Mouse (Mus musculus): ENCODE measurements around the gene Acadl. TPM values are rescaled to one million over a fixed set of nuclear protein-coding genes. Genes with fewer than 3 reads are reported as not detected.

Gene Acadl
- total RNA-seq (2021) = 1,000 to 10,000 TPM; 1,175 to 1,217 TPM
- long read RNA-seq, experiment 1, transcript Acadl-201 (11 exons, 1,916 nt) = major isoform, 1,487 of 1,768 reads
- long read RNA-seq, experiment 1, partial matches to known transcripts = 252 of 1,768 reads
- long read RNA-seq, experiment 1, other reads (novel, unspliced or antisense) = 29 of 1,768 reads
- long read RNA-seq, experiment 2, transcript Acadl-201 (11 exons, 1,916 nt) = major isoform, 1,098 of 1,325 reads
- long read RNA-seq, experiment 2, partial matches to known transcripts = 201 of 1,325 reads
- long read RNA-seq, experiment 2, other reads (novel, unspliced or antisense) = 26 of 1,325 reads

DNA sequence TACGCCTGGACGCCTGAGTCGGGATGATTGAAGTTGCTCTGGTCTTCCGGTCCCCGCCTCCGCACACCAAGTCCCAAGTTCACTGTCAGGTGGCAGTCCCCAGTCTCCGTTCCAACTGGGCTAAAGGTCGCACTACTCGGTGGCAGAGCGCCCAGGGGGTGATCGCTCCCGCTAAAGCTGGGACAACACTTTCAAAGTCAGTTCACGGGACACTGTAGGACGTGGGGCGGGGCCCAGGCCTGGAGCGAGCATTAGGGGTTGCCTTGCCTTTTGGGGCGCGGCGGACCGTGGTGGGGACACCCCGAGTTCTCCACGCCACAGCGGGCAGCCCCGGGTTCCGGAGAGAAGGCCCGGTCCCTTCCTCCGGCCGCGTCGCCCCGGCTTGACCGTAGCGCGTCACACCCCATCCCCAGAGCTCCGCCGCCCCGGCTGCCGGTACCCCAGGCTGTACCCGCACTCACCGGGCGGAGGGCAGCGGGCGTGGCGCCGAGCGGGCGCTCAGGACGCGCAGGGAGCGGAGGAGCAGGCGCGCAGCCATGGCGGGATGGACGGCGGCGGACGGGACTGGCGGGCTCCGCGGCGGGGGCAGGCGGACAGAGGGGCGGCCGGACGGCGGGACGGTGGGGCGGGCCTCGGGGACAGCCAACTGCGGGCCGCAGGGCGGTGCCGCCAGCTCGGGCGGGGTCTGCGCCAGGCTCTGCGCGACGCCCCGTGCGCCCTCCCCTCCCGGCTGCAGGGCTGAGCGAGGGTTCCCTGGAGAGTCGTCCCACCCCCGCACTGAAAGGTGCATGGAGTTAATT, at the start of gene Acadl:
Acadl (minus strand) TSS at position 566 of the 800 bp plus-strand sequence.
- intact Hi-C loops (cut with DNase I) = loop anchor here (5.0 kb wide), 1 partner anchor 46 kb away; the partner anchor contains the start of gene Kansl1l
- peak; percentile 93 to 97 for DNase-seq

DNA sequence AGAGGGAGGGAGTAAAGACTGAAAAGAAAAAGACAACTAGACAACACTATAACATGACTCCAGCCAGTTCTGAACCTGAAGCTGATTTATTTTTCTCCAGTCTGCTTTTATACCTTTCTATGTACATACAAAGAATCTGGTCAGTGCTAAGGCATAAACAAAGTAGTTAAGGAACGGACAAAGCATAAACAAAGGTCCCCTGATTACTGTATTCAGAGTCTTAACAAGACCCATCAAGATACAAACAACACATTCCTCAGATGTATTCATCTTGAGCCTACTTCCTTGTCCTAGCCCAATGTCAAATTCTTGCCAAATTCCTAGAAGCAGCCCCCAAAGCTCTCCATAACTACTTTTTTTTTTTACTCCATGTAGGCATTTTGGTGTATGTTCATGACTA, 49.2 kb upstream of the Acadl start:
- intact Hi-C loops (cut with DNase I) = no loop called here
- no peak for DNase-seq

DNA sequence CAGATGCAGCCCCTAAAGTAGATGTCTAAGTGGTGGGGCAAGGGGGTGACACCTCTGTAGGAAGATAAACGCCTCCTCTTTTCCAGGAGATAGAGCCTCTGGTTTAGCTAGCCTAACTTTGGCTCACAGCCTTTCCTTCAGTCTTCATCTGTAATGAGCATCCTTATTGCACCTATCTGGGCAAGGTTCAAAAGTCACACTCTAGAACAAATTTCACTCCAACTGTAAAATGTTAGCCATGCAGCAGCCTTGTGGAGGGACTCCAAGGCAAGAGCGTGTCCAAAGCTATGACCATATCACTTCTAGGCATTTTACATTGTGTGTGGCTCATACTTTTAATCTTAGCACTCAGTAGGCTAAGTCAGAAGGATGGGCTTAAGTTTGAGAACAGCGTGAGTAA, 39.5 kb upstream of the Acadl start:
- intact Hi-C loops (cut with DNase I) = no loop called here

DNA sequence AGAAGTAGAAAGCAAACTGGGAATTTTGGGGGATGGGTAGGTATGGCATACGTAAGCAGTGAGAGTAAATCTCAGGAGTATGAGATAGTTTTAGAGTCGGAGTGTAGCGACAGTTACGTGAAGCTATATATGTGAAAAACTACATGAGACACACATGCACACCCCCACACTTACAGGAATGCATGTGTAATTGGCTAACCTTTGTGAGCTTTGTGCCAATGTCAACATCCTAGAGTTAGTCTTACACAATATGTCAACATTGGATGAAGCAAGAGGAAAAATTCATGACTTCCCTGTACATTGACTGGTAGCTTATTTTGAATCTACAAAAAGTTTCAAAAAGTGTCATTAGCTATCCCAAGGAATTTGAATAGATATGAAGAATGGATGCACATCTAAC, 37.9 kb upstream of the Acadl start:
- intact Hi-C loops (cut with DNase I) = no loop called here
- DNase-seq = no peak

More for the DNA sequence above, 39.5 kb upstream of the Acadl start:
- DNase-seq = no peak

DNA sequence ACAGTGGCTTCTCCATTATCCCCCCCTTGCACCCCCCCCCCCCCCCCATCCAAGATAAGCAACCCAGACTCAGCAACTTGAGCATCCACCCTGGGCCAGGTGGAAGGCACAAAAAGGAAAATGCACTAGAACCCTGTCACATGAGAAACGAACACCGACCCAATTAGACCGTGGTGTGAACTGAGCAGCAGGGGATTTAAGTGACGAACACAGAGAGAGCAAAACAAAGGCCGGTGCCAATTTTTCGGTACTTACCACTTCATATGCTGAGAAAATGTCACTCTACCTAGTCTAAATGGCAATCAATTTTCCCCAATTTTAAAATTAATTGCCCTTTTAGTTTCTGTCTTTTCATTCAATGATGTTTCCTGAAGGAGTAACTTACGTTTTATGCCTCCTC, 35.2 kb upstream of the Acadl start:
- no peak for DNase-seq
- intact Hi-C loops (cut with DNase I) = loop anchor here (5.0 kb wide), 1 partner anchor 44 kb away; no protein-coding TSS in a partner anchor

DNA sequence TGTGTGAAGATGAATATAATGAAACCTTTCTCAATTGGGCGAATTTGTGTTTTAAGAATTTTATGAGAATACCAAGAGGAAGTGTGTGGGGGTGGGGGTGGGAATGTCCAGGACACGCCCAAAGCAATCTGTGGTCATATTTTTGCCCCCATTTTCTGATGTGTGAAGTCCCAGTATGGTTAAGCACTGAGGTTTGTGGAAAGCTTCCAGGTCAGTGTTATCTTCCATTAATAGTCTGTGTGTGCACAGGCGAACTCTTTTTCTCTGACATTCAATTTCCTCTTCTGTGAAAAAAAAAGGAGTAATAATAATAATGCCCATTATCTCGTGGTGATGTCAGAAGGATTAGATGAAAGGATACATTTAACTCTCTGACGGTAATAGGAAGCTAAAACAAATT, 33.5 kb upstream of the Acadl start:
- intact Hi-C loops (cut with DNase I) = loop anchor here (1.0 to 5.0 kb wide), 2 partner anchors 46 to 96 kb away; no protein-coding TSS in a partner anchor
- DNase-seq = peak in 1 of 2 experiments; percentile 8

DNA sequence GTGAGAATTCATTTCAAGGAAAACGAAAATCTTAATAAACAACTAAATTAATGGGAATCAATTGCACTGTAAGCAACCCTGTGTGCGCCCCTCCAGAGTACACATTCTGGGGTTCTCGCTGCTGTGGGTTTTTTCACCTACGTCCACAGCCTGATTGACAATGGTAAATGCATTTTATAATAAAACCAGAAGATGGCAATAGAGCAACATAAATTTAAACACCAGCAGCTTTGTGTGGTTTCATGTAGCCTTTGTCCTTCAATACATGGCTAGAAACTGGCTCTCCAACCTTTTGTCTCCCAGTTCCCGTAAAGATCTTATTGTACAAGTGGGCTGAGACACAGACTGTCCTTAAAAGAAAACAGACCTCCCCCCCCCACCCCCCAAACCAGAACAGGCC, 33.0 kb upstream of the Acadl start:
- intact Hi-C loops (cut with DNase I) = loop anchor here (1.0 to 5.0 kb wide), 2 partner anchors 46 to 96 kb away; no protein-coding TSS in a partner anchor
- peak in 1 of 2 experiments; percentile 5 for DNase-seq

DNA sequence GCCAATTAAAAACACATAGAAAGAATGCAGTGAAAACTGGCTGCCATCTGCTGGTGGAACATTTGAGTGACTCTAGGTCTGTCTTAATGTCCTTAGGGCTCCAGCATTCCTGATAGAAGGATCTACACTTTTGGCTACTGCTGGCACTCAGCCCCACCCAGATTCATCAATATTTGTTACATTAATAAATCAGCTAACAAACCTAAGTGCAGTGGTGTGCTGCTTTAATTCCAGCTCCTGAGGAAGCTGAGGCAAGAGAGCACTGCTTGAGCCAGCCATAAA, 32.7 kb upstream of the Acadl start:
- intact Hi-C loops (cut with DNase I) = loop anchor here (1.0 to 5.0 kb wide), 3 partner anchors 47 to 97 kb away; no protein-coding TSS in a partner anchor
- peak; percentile 32 to 61 for DNase-seq

DNA sequence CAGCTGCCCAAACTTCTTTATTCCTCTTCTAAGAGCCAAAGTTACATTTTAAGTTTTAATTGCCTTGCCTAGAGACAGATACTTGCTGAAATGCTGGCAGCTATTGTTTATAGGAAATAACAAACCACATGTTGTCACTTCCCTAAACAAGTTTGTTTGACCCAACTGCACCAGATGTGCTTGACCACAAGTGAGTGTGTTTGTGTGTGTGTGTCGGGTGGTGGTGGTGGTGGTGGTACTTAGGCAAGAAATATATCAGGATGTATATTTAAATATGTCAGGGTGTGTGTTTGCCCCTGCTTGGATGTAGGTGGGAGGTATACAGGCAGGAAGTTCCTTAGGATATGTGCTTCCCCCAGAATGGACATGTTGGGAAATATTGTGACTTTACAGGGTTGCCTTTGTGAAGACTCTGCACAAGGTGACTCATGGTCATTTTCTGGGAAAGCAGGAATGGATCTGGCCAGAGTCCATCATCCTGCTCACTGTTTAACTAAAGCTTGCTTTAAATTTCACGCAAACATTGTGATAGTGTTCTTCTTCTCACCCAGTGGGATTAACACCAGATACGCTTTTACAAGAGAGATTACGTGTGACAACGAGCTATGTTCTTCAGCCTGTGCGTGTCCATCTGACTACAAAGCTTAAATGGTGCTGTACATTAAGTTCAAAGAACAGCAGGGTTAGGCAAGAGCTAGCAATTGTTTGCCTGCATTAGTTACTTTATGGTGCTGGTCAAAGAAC, 32.2 kb upstream of the Acadl start:
- DNase-seq = no peak
- intact Hi-C loops (cut with DNase I) = loop anchor here (2.0 to 5.0 kb wide), 2 partner anchors 47 to 48 kb away; no protein-coding TSS in a partner anchor

DNA sequence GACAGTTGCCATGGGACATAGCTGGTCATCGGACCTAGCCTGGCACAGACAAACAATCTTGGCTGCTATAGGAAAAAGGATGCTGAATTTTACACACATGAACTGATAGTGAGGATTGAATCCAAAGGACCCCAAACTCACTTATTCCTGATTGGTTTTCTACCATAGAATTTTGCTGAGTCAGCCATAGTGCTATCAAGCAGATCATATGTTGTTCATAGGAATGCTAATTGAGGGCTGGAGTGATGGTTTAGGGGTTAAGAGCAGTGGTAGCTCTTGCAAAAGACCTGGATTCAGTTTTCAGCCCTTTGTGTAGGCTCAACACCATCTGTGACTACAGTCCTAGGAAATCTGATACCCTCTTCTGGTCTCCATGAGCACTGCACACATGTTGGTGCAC, 24.1 kb upstream of the Acadl start:
- intact Hi-C loops (cut with DNase I) = no loop called here
- DNase-seq = no peak

DNA sequence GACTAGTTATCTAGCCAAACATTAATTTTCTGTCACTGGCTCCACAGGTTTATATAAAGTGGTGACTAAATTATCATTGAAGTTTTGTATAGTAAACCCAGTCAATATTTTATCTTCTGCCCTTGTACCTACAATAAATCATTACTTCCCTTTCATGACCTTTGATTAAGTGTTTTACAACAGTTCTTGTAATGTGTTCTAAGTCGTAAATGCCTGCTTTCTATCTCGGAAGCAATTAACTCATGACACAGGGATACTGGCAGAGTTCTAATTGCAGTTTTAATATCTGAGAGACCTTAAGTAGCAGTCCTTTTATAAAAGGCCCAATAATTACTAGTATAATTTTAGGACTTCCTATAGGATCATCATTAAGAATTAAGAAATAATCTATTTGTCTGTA, 17.1 kb upstream of the Acadl start:
- intact Hi-C loops (cut with DNase I) = no loop called here
- DNase-seq = no peak

DNA sequence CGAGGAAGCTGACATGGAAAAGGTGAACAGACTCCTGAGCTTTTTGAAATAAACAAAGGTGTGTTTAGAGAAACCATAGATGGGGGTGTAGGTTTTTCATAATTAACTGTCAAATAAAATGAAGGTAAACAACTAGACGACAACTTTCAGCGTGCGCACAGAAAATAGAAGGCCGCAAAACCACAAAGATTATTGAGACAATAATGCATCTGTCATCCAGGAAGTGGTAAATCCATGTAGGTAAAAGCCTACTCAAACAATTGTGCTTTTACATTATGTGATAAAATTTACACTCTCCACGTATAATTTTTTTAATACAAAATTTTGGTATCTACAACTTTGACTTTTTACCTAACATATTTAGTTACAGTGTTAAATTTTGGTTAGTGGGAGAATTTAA, 11.7 kb upstream of the Acadl start:
- intact Hi-C loops (cut with DNase I) = no loop called here
- DNase-seq = no peak

DNA sequence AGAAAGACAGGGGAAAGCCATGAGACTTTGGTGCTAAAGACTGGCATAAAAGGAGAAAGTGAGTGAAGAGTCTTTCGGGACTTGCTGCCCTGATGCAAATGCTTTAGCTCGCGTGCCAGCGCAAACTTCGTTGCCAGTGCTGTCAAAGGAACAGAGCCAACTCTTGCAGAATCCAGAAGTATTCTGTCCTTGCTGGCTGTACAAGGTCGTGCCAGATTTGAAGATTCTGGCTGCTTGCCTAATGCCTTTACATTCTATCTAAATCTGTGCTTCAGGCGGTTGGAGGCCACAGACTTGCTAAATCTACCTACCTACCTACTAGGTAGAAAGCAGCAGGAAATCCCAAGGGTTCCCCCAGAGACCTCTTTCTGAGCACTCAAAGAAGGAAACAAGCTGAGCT, 8.5 kb upstream of the Acadl start:
- peak; percentile 58 to 77 for DNase-seq
- intact Hi-C loops (cut with DNase I) = no loop called here

DNA sequence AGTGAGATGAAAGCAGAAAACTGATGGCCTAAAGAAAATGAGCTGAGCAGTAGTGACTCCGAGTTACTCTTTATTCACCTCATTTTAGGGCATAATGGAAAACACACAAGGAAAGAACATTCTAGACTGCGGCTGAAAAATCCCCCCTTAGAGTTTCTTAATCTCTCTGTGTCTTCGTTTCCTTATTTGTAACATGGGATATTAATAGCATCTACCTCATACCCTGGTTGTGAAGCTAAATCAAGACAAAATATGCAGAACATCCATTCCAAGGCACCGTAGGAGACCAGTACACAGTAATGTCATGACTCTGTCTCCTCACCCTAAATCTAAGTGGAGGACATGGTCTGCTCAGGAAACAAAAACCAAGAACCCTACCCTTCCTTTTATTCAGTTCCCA, 2.6 kb upstream of the Acadl start:
- intact Hi-C loops (cut with DNase I) = no loop called here
- no peak for DNase-seq

DNA sequence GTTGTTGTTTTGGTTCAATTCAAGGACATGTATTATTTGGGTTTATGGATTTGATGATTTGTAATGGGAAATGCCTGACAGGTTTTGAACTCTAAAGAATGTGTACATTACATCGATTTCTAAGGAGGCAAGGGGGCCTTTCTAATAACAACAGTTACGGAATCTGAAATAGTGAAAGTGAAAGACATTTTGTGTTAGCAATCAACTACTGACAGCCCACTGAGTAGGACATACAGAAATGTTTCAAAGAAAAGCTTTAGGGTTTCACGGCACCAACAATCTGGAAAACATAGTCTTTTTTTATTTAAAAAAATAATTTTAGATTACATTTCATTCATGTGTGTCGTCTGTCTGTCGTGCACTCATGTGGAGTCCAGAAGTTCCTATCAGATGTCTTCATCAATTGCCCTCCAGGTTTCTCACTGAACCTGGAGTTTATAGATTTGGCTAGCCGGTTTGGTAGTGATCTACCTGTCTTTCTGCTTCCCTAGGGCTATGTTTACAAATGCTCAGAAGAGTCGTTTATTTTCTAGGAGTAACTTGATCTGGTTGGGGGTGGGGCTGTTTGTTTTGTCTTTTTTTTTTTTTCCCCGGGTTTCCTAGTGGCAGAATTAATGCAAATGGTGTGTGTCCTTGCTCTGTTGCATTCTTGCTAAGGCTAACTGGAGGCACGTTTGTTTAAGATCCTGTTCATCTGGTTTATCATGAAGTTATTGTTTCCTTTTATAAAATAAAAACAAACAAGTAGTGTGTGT, 841 bp upstream of the Acadl start:
- intact Hi-C loops (cut with DNase I) = loop anchor here (5.0 kb wide), 1 partner anchor 47 kb away; the partner anchor contains the start of gene Kansl1l
- DNase-seq = no peak

DNA sequence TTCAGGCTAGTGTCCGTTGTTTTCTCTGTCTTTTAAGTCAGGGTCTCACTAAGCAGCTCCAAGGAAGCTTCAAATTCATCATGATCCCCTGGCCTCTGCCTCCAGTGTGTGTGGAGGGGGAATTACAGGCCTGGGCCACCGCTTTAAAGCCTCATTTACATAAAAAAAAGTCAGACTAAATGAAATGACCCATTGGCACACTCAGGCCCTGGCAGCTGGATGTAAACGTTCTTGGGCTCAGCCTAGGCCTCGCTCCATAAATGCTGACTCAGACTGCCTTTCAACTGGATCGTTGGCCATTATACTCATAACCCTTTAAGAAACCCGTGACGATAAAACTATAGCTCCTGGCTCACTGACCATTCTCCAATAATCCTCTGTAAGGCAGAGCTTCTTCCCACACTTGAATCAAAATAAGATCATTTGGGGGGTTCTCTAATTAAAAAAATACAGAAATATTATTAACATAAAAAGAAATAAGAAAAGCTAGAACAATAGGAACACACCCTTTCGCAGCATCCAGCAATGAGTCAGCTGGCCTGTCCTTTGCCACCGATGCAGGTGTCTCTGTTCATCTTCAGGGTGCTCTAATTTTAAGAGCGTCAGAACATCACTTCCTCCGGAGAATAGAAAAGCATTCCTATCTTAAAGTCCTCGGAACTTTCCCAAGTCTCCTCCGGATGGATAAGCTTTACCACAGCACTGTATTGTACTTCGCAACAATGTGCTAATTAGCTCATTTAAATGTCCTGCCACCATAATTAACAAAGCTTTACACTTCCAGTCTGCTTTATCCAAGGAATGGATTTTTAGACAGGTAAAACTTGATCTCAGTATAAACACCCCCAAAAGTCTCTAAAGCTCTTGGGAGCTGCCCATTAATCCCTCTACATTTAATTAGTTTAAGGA, 1.1 kb downstream of the Acadl start:
- DNase-seq = peak in 1 of 2 experiments; percentile 15
- intact Hi-C loops (cut with DNase I) = loop anchor here (5.0 kb wide), 1 partner anchor 45 kb away; the partner anchor contains the start of gene Kansl1l

DNA sequence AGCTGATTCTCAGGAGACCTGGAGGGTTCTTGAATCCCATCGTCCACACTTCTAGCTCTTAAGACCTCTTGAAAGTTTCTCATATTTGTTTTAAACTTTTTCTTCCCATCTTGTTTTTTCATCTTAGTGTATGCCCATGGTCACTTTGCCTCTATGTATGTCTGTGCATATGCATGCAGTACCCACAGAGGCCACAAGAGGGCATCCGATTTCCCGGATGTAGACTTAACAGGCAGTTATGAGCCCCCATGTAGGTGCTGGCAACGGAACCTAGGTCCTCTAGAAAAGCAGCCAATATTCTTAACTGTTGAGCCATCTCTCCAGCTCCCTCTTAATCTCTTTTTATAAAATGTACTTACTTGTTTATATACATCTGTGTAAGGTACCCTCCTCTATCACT, 15.6 kb downstream of the Acadl start:
- DNase-seq = peak in 1 of 2 experiments; percentile 43
- intact Hi-C loops (cut with DNase I) = loop anchor here (2.0 kb wide), 1 partner anchor 47 kb away; no protein-coding TSS in a partner anchor

DNA sequence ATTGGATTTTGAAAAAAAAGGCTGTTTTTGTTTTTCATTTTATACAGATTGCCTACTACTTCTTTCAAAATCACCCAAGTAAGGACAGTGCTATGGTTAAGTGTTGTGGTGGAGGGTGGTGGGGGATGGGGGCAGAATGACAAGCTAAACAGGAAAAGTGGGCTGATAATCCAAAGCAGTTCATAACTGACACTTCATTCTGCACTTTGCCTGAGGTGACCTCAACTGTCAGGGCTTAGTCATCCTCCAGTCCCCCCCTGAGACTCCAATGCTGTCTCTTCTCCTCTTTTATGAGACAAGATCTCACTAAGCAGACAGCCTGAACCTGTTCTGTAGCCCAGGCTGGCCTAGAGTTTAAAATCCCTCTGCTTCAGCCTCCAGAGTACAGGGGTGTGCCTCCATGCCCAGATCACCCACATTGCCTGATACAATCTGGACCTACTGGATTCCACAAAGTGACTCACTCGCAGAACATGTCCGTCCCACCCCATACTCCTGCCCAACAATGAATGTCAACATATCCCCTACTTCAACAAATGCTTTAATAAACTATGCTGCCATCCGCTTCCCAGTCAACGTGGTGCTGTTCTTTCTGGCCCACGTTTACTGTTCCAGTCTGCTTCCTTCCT, 17.3 kb downstream of the Acadl start:
- no peak for DNase-seq
- intact Hi-C loops (cut with DNase I) = loop anchor here (2.0 kb wide), 1 partner anchor 49 kb away; no protein-coding TSS in a partner anchor
